Mouse (Mus musculus) forebrain, embryonic 16.5 days (tissue): ENCODE results near the gene Purb. TPM values are rescaled to one million over a fixed set of nuclear protein-coding genes. Genes with fewer than 3 reads are reported as not detected.

Source experiments
- ATAC-seq: fragments of 200-750 bp; cut with Nextera tagmentation; 2 replicates; pipeline ENCODE4 v1.8.0; 2017; ENCODE audit warnings: mild to moderate bottlenecking, moderate library complexity
- H3K27ac ChIP-seq: fragments of 300-500 bp; sonication (generic); 2 replicates; pipeline ENCODE4 v1.5.1; 2014; ENCODE audit warnings: low read length, control low read depth
- H3K27me3 ChIP-seq: fragments of 300-500 bp; sonication (generic); replicated peaks from 2 replicates; pipeline ENCODE4 v1.6.1; 2014; ENCODE audit warnings: low read length; ENCODE audit not compliant: control insufficient read depth, insufficient read depth
- H3K36me3 ChIP-seq: fragments of 300-500 bp; sonication (generic); 2 replicates; pipeline ENCODE4 v1.6.1; 2014; ENCODE audit not compliant: control insufficient read depth, insufficient read depth
- H3K4me1 ChIP-seq: fragments of 300-500 bp; sonication (generic); replicated peaks from 2 replicates; pipeline ENCODE4 v1.6.1; 2014; ENCODE audit warnings: low read length; ENCODE audit not compliant: control insufficient read depth, insufficient read depth
- H3K4me2 ChIP-seq: fragments of 300-500 bp; sonication (generic); 2 replicates; pipeline ENCODE4 v1.6.1; 2014; ENCODE audit warnings: mild to moderate bottlenecking, low read length, control low read depth
- H3K4me3 ChIP-seq: fragments of 300-500 bp; sonication (generic); replicated peaks from 2 replicates; pipeline ENCODE4 v1.5.1; 2014; ENCODE audit warnings: mild to moderate bottlenecking, low read length, control low read depth
- H3K9ac ChIP-seq: fragments of 300-500 bp; sonication (generic); replicated peaks from 2 replicates; pipeline ENCODE4 v1.6.1; 2014; ENCODE audit warnings: low read depth, low read length, control low read depth
- H3K9me3 ChIP-seq: fragments of 300-500 bp; sonication (generic); 2 replicates; pipeline ENCODE4 v1.6.1; 2016; ENCODE audit warnings: low read length; ENCODE audit not compliant: control insufficient read depth
- WGBS: fragments of 180-500 bp; shearing (Covaris S2); extraction: QIAGEN DNeasy Blood & Tissue Kit; methylation state at CpG from one replicate; pipeline ENCODE4 v1.1.7; 2014; 5-methylcytosine and 5-hydroxymethylcytosine counted together
- polyA plus RNA-seq: library from polyadenylated mRNA; unstranded; fragments of >200 nt; fragmentation: Nextera tagmentation; extraction: Ambion mirVana; gene quantifications from 2 replicates; pipeline ENCODE4 v1.2.1, GENCODE M21; 2015

The Purb gene
- polyA plus RNA-seq, 1 experiment from 2014 or later, result 14.4 TPM

GRCm38 (mm10) chr11:6477350-6477749, 1.6 kb upstream of the Purb start:
- Histone ChIP-seq H3K4me2 (no peak overlapping the region), H3K27me3 (no peaks in the 10 kb centered on the region), H3K36me3 (no peaks in the 10 kb centered on the region), H3K27ac (no peak overlapping the region), H3K9me3 (no peaks in the 10 kb centered on the region), H3K4me1 (peaks cover 17% of the 10 kb centered on the region), H3K9ac (no peak overlapping the region), H3K4me3 (no peak overlapping the region)
- no peak for ATAC-seq
- 100% methylated on average over 1 of the region's 1 CpGs for WGBS

GRCm38 (mm10) chr11:6476876-6477275, 1.2 kb upstream of the Purb start:
- WGBS, result 73% methylated on average over 6 of the region's 6 CpGs
- no peak overlapping the region for H3K4me2 ChIP-seq

GRCm38 (mm10) chr11:6474874-6475731, 614 bp downstream of the Purb start:
- peaks cover 35% of the 10 kb centered on the region for H3K4me1 ChIP-seq
- H3K27me3 ChIP-seq, result no peaks in the 10 kb centered on the region
- under 1% methylated on average over 103 of the region's 109 CpGs for WGBS
- ATAC-seq, result peak; percentile 17; the same call in 1 of the 2 replicates
- H3K4me2 ChIP-seq, result peak overlapping the region; percentile 89
- peak overlapping the region; percentile 92 for H3K4me3 ChIP-seq
- peak overlapping the region; percentile 96 for H3K27ac ChIP-seq
- H3K9ac ChIP-seq, result peak overlapping the region; percentile 90
- no peaks in the 10 kb centered on the region for H3K9me3 ChIP-seq
- H3K36me3 ChIP-seq, result no peaks in the 10 kb centered on the region

More at GRCm38 (mm10) chr11:6476876-6477275, 1.2 kb upstream of the Purb start:
- Histone ChIP-seq H3K9ac (no peak overlapping the region), H3K27me3 (no peaks in the 10 kb centered on the region), H3K9me3 (no peaks in the 10 kb centered on the region), H3K36me3 (no peaks in the 10 kb centered on the region), H3K4me1 (peaks cover 20% of the 10 kb centered on the region), H3K4me3 (no peak overlapping the region), H3K27ac (no peak overlapping the region)
- ATAC-seq, result no peak

- no peaks in the 10 kb centered on the region for H3K27me3 ChIP-seq
- H3K36me3 ChIP-seq, result no peaks in the 10 kb centered on the region
- peak overlapping the region; percentile 92 for H3K4me3 ChIP-seq
- H3K9me3 ChIP-seq, result no peaks in the 10 kb centered on the region
- ATAC-seq, result no peak
- 44% methylated on average over 6 of the region's 6 CpGs for WGBS
- H3K4me2 ChIP-seq, result peak overlapping the region; percentile 89
- no peak overlapping the region for H3K27ac ChIP-seq
- peaks cover 39% of the 10 kb centered on the region for H3K4me1 ChIP-seq
- H3K9ac ChIP-seq, result peak overlapping the region; percentile 90
Measured at GRCm38 (mm10) chr11:6474381-6474780, 1.3 kb downstream of the Purb start.

- Histone ChIP-seq H3K36me3 (no peaks in the 10 kb centered on the region), H3K27me3 (no peaks in the 10 kb centered on the region), H3K9me3 (no peaks in the 10 kb centered on the region), H3K4me2 (peak overlapping the region; percentile 86), H3K27ac (no peak overlapping the region), H3K4me3 (peak overlapping the region; percentile 46), H3K9ac (peak overlapping the region; percentile 18; the same call in 1 of the 2 replicates), H3K4me1 (peaks cover 52% of the 10 kb centered on the region)
- no peak for ATAC-seq
Measured at GRCm38 (mm10) chr11:6472076-6472475, 3.6 kb downstream of the Purb start.

GRCm38 (mm10) chr11:6471493-6471892, 4.2 kb downstream of the Purb start:
- H3K4me2 ChIP-seq, result peak overlapping the region; percentile 86
- H3K9me3 ChIP-seq, result no peaks in the 10 kb centered on the region
- no peak overlapping the region for H3K27ac ChIP-seq
- H3K27me3 ChIP-seq, result no peaks in the 10 kb centered on the region
- H3K4me3 ChIP-seq, result peak overlapping the region; percentile 46
- 0% methylated on average over 1 of the region's 1 CpGs for WGBS
- ATAC-seq, result no peak
- H3K4me1 ChIP-seq, result peaks cover 52% of the 10 kb centered on the region
- H3K36me3 ChIP-seq, result no peaks in the 10 kb centered on the region
- H3K9ac ChIP-seq, result 0 out of 2 replicates have a peak overlapping the region, but pooled peaks have one; percentile 25

- Histone ChIP-seq H3K9ac (peak overlapping the region; percentile 36), H3K27ac (peak overlapping the region; percentile 51), H3K4me3 (peak overlapping the region; percentile 43), H3K4me1 (peaks cover 52% of the 10 kb centered on the region), H3K27me3 (no peaks in the 10 kb centered on the region), H3K36me3 (no peaks in the 10 kb centered on the region), H3K9me3 (no peaks in the 10 kb centered on the region), H3K4me2 (peak overlapping the region; percentile 86)
- 20% methylated on average over 2 of the region's 2 CpGs for WGBS
- ATAC-seq, result no peak
Measured at GRCm38 (mm10) chr11:6471054-6471453, 4.7 kb downstream of the Purb start.

- Histone ChIP-seq H3K4me2 (no peak overlapping the region), H3K36me3 (no peaks in the 10 kb centered on the region), H3K4me1 (peaks cover 42% of the 10 kb centered on the region), H3K27ac (no peak overlapping the region), H3K27me3 (no peaks in the 10 kb centered on the region), H3K9ac (no peak overlapping the region), H3K4me3 (no peak overlapping the region), H3K9me3 (no peaks in the 10 kb centered on the region)
- no peak for ATAC-seq
- 76% methylated on average over 2 of the region's 2 CpGs for WGBS
Measured at GRCm38 (mm10) chr11:6468541-6468940, 7.2 kb downstream of the Purb start.

GRCm38 (mm10) chr11:6465122-6465521, 10.6 kb downstream of the Purb start:
- ATAC-seq, result peak; percentile 63
- 21% methylated on average over 4 of the region's 4 CpGs for WGBS
- Histone ChIP-seq H3K27ac (no peak overlapping the region), H3K9ac (no peak overlapping the region), H3K4me1 (peaks cover 17% of the 10 kb centered on the region), H3K36me3 (no peaks in the 10 kb centered on the region), H3K4me3 (no peak overlapping the region), H3K27me3 (no peaks in the 10 kb centered on the region), H3K9me3 (no peaks in the 10 kb centered on the region), H3K4me2 (no peak overlapping the region)
